Mouse (Mus musculus): ENCODE measurements around the gene Lrrc1. TPM values are rescaled to one million over a fixed set of nuclear protein-coding genes. Genes with fewer than 3 reads are reported as not detected.
A peak's percentile ranks its signal among the peaks of the same experiment; 100 is the strongest.

The Lrrc1 gene
- polyA plus RNA-seq, 1 experiment from 2014 or later = 23.2 TPM

DNA sequence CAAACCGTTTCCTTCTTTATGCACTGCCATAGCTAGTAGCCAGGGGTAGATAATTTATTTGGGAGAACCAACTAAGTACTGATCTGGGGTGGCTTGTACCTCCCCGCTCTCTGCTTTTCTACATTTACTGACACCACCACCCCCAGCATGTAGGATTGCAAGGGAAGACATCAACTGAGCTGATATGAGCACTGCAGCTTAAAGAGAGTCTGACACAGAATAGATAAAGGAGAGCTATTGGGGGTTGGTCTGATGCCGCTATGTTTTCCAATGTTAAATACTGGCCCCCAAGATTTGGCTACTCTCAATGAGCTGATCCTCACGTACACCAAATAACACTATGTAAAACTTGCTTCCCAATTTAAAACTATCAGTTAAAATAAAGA, 124.5 kb downstream of the Lrrc1 start:
- Histone ChIP-seq H3K9me3 (ENCODE audit: low read length) (no peaks in the 10 kb centered on the region), H3K4me1 (ENCODE audit: insufficient read depth, low read length) (no peaks in the 10 kb centered on the region), H3K4me3 (ENCODE audit: low read length) (no peak overlapping the region), H3K36me3 (ENCODE audit: insufficient read depth, low read length) (no peaks in the 10 kb centered on the region), H3K4me2 (replicated peaks; ENCODE audit: low read depth, low read length) (no peak overlapping the region), H3K9ac (replicated peaks; ENCODE audit: low read length) (no peak overlapping the region), H3K27me3 (ENCODE audit: insufficient read depth, low read length) (no peaks in the 10 kb centered on the region), H3K27ac (ENCODE audit: low read length) (no peak overlapping the region)
- no peak for ATAC-seq (ENCODE audit: low FRiP score, low TSS enrichment)
- 91% methylated on average over 4 of the region's 4 CpGs for WGBS

- Histone ChIP-seq H3K36me3 (ENCODE audit: insufficient read depth, low read length) (no peaks in the 10 kb centered on the region), H3K4me2 (replicated peaks; ENCODE audit: low read depth, low read length) (no peak overlapping the region), H3K4me3 (ENCODE audit: low read length) (no peak overlapping the region), H3K9me3 (ENCODE audit: low read length) (no peaks in the 10 kb centered on the region), H3K4me1 (ENCODE audit: insufficient read depth, low read length) (no peaks in the 10 kb centered on the region), H3K27ac (ENCODE audit: low read length) (no peak overlapping the region), H3K27me3 (ENCODE audit: insufficient read depth, low read length) (no peaks in the 10 kb centered on the region), H3K9ac (replicated peaks; ENCODE audit: low read length) (no peak overlapping the region)
- ATAC-seq (ENCODE audit: low FRiP score, low TSS enrichment) = no peak
- 89% methylated on average over 9 of the region's 9 CpGs for WGBS
Measured at GRCm38 (mm10) chr9:77419501-77420199, 125.0 kb downstream of the Lrrc1 start.

DNA sequence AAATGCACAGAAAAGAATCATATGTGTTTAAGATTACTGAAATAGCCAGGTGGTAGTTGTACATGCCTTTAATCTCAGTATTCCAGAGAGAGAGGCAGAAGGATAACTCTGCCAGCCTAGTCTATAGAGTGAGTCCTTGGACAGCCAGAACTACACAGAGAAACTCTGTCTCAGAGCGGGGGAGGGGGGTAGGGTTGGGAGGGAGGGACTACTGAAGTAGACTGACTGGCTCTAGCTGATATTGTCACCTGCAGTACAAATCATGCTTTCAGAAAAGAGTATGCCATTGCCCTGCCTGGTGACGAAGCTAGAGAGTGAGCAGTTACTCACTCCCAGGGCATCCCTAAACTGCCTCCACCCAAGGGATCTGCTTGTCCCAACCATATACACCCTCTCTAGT, 125.9 kb downstream of the Lrrc1 start:
- no peaks in the 10 kb centered on the region for H3K4me1 ChIP-seq (ENCODE audit: insufficient read depth, low read length)
- no peak overlapping the region for H3K4me2 ChIP-seq (replicated peaks; ENCODE audit: low read depth, low read length)
- H3K36me3 ChIP-seq (ENCODE audit: insufficient read depth, low read length) = no peaks in the 10 kb centered on the region
- no peaks in the 10 kb centered on the region for H3K9me3 ChIP-seq (ENCODE audit: low read length)
- no peak overlapping the region for H3K27ac ChIP-seq (ENCODE audit: low read length)
- 91% methylated on average over 2 of the region's 2 CpGs for WGBS
- no peak overlapping the region for H3K4me3 ChIP-seq (ENCODE audit: low read length)
- no peak for ATAC-seq (ENCODE audit: low FRiP score, low TSS enrichment)
- no peaks in the 10 kb centered on the region for H3K27me3 ChIP-seq (ENCODE audit: insufficient read depth, low read length)
- H3K9ac ChIP-seq (replicated peaks; ENCODE audit: low read length) = no peak overlapping the region

DNA sequence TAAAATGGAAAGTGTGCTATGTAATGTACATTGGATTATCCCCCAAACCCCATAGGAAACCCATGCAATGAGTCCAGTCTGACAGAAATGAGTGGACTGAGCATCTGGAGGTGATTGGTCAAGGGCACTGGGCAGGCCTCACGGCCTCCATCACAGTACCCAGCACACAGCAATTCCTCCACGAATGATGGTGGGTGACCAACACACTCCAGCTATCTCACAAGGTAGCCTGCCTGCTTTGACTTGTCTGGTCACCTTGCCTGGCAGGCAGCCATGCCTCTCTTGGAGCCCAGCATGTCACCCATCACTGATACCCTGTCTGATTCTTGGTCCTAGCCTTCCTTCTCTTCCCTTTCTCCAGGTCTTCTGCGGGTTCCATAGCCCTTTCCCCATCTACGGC, 128.2 kb downstream of the Lrrc1 start:
- Histone ChIP-seq H3K27ac (ENCODE audit: low read length) (no peak overlapping the region), H3K9ac (replicated peaks; ENCODE audit: low read length) (no peak overlapping the region), H3K9me3 (ENCODE audit: low read length) (no peaks in the 10 kb centered on the region), H3K4me3 (ENCODE audit: low read length) (no peak overlapping the region), H3K4me2 (replicated peaks; ENCODE audit: low read depth, low read length) (no peak overlapping the region), H3K4me1 (ENCODE audit: insufficient read depth, low read length) (no peaks in the 10 kb centered on the region), H3K27me3 (ENCODE audit: insufficient read depth, low read length) (no peaks in the 10 kb centered on the region), H3K36me3 (ENCODE audit: insufficient read depth, low read length) (no peaks in the 10 kb centered on the region)
- 89% methylated on average over 4 of the region's 4 CpGs for WGBS
- no peak for ATAC-seq (ENCODE audit: low FRiP score, low TSS enrichment)

GRCm38 (mm10) chr9:77416002-77416401, 128.7 kb downstream of the Lrrc1 start:
- Histone ChIP-seq H3K9ac (replicated peaks; ENCODE audit: low read length) (no peak overlapping the region), H3K4me1 (ENCODE audit: insufficient read depth, low read length) (no peaks in the 10 kb centered on the region), H3K4me2 (replicated peaks; ENCODE audit: low read depth, low read length) (no peak overlapping the region), H3K36me3 (ENCODE audit: insufficient read depth, low read length) (no peaks in the 10 kb centered on the region), H3K9me3 (ENCODE audit: low read length) (no peaks in the 10 kb centered on the region), H3K4me3 (ENCODE audit: low read length) (no peak overlapping the region), H3K27me3 (ENCODE audit: insufficient read depth, low read length) (no peaks in the 10 kb centered on the region), H3K27ac (ENCODE audit: low read length) (no peak overlapping the region)
- no peak for ATAC-seq (ENCODE audit: low FRiP score, low TSS enrichment)
- 92% methylated on average over 7 of the region's 7 CpGs for WGBS

DNA sequence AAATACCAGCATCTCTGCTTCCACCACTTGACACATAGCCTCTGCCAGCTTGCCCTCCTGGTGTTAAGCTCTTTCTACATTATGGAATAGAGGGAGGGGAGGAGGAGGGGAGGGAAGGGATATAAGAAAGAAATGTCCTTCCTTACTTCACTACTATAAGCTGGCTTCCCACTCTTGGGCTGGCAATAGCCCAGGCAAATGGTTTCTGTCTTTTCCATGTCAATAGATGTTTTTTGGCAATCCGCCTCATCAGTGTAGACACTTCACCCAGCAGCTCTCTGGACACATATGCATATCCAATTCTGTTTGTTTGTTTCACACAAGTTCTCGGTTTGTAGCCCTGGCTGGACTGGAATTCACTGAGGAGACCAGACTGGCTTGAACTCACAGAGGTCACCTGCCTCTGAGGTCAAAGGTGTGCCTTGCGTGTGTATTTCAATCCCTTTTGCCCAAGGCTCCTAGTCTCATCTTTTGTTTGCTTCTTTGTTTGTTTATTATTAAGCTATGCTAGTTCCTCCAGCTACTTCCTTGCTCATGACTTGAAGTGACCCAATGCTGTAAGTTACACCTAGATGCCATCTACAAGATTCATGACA, 132.7 kb downstream of the Lrrc1 start:
- Histone ChIP-seq H3K4me3 (ENCODE audit: low read length) (no peak overlapping the region), H3K27ac (ENCODE audit: low read length) (no peak overlapping the region), H3K27me3 (ENCODE audit: insufficient read depth, low read length) (no peaks in the 10 kb centered on the region), H3K9me3 (ENCODE audit: low read length) (no peaks in the 10 kb centered on the region), H3K9ac (replicated peaks; ENCODE audit: low read length) (no peak overlapping the region), H3K4me2 (replicated peaks; ENCODE audit: low read depth, low read length) (no peak overlapping the region), H3K4me1 (ENCODE audit: insufficient read depth, low read length) (no peaks in the 10 kb centered on the region), H3K36me3 (ENCODE audit: insufficient read depth, low read length) (no peaks in the 10 kb centered on the region)
- 0 out of 2 replicates have a peak, but pooled peaks have one; percentile 19 for ATAC-seq (ENCODE audit: low FRiP score, low TSS enrichment)
- WGBS = 78% methylated on average over 3 of the region's 3 CpGs

DNA sequence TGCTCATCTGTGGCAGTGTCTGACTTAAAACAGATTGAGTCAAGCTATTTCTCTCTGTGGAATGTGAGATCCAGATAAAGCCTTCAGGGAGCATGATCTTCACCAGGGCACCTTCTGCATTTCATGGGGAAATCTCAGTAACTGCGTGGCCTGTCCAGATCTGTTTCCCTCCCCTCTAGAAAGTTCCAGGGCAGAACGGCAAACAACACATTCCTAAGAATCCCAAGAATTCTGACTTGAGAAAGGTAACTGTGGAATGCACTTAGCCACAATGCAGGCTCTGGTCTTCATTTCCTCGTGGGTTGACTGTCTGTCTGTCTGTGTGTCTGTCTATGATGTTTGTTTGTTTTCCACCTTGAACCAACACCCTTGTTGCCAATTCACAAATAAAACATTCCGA, 133.7 kb downstream of the Lrrc1 start:
- H3K4me2 ChIP-seq (replicated peaks; ENCODE audit: low read depth, low read length) = no peak overlapping the region
- no peaks in the 10 kb centered on the region for H3K4me1 ChIP-seq (ENCODE audit: insufficient read depth, low read length)
- H3K27me3 ChIP-seq (ENCODE audit: insufficient read depth, low read length) = no peaks in the 10 kb centered on the region
- no peaks in the 10 kb centered on the region for H3K9me3 ChIP-seq (ENCODE audit: low read length)
- WGBS = 61% methylated on average over 4 of the region's 4 CpGs
- H3K9ac ChIP-seq (replicated peaks; ENCODE audit: low read length) = no peak overlapping the region
- H3K36me3 ChIP-seq (ENCODE audit: insufficient read depth, low read length) = no peaks in the 10 kb centered on the region
- no peak for ATAC-seq (ENCODE audit: low FRiP score, low TSS enrichment)
- no peak overlapping the region for H3K27ac ChIP-seq (ENCODE audit: low read length)
- no peak overlapping the region for H3K4me3 ChIP-seq (ENCODE audit: low read length)

- ATAC-seq (ENCODE audit: low FRiP score, low TSS enrichment) = no peak
- no peaks in the 10 kb centered on the region for H3K4me1 ChIP-seq (ENCODE audit: insufficient read depth, low read length)
- H3K27ac ChIP-seq (ENCODE audit: low read length) = no peak overlapping the region
- H3K9ac ChIP-seq (replicated peaks; ENCODE audit: low read length) = no peak overlapping the region
- H3K9me3 ChIP-seq (ENCODE audit: low read length) = no peaks in the 10 kb centered on the region
- 85% methylated on average over 7 of the region's 7 CpGs for WGBS
- no peaks in the 10 kb centered on the region for H3K36me3 ChIP-seq (ENCODE audit: insufficient read depth, low read length)
- H3K27me3 ChIP-seq (ENCODE audit: insufficient read depth, low read length) = no peaks in the 10 kb centered on the region
- H3K4me3 ChIP-seq (ENCODE audit: low read length) = no peak overlapping the region
- H3K4me2 ChIP-seq (replicated peaks; ENCODE audit: low read depth, low read length) = no peak overlapping the region
Measured at GRCm38 (mm10) chr9:77410524-77410923, 134.1 kb downstream of the Lrrc1 start.

DNA sequence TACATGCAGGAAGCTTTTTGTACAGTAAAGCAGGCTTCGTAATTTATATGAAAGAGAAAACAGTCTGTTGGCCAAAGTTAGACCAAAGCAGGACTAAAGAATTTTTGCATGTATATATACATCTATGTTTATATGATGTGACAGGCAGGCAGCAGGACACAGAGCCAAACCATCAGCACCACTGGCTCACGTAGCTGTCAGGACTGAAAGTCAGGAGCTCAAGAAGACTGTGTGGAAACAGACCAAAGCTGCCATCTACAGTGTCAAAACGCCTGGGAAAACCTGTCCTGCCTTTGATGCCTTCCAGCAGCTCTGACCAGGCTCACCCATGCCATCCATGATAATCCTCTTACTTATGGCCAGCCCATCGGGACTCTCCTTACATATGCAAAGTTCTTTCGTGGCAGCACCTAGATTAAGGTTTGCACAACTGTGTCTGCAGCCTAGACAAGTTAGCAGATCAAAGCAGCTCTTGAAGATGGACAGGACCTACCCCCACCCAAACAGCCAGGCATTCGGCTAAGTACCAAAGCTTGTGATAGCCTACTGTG, 136.5 kb downstream of the Lrrc1 start:
- 56% methylated on average over 6 of the region's 6 CpGs for WGBS
- no peak overlapping the region for H3K9ac ChIP-seq (replicated peaks; ENCODE audit: low read length)
- no peaks in the 10 kb centered on the region for H3K4me1 ChIP-seq (ENCODE audit: insufficient read depth, low read length)
- no peak overlapping the region for H3K4me3 ChIP-seq (ENCODE audit: low read length)
- no peak overlapping the region for H3K27ac ChIP-seq (ENCODE audit: low read length)
- H3K36me3 ChIP-seq (ENCODE audit: insufficient read depth, low read length) = no peaks in the 10 kb centered on the region
- H3K9me3 ChIP-seq (ENCODE audit: low read length) = no peaks in the 10 kb centered on the region
- ATAC-seq (ENCODE audit: low FRiP score, low TSS enrichment) = no peak
- H3K27me3 ChIP-seq (ENCODE audit: insufficient read depth, low read length) = no peaks in the 10 kb centered on the region; the same call in 1 of the 2 replicates
- H3K4me2 ChIP-seq (replicated peaks; ENCODE audit: low read depth, low read length) = no peak overlapping the region

- Histone ChIP-seq H3K4me1 (ENCODE audit: insufficient read depth, low read length) (no peaks in the 10 kb centered on the region), H3K36me3 (ENCODE audit: insufficient read depth, low read length) (no peaks in the 10 kb centered on the region), H3K9ac (replicated peaks; ENCODE audit: low read length) (no peak overlapping the region), H3K4me2 (replicated peaks; ENCODE audit: low read depth, low read length) (no peak overlapping the region), H3K27ac (ENCODE audit: low read length) (no peak overlapping the region), H3K27me3 (ENCODE audit: insufficient read depth, low read length) (no peaks in the 10 kb centered on the region; the same call in 1 of the 2 replicates), H3K4me3 (ENCODE audit: low read length) (no peak overlapping the region), H3K9me3 (ENCODE audit: low read length) (no peaks in the 10 kb centered on the region)
- ATAC-seq (ENCODE audit: low FRiP score, low TSS enrichment) = no peak
- WGBS = 51% methylated on average over 7 of the region's 7 CpGs
Measured at GRCm38 (mm10) chr9:77406906-77407305, 137.8 kb downstream of the Lrrc1 start.
